Mouse (Mus musculus): ENCODE results near the gene Mef2c.

- TF ChIP-seq CTCF (IDR thresholded peaks at IDR 0.05; ENCODE audit: extremely low read depth, insufficient read depth, low read length) (no peak), POLR2A (IDR thresholded peaks at IDR 0.05; ENCODE audit: extremely low read depth, insufficient read depth, low read length) (no peak)
Measured at GRCm38 (mm10) chr13:83601741-83602140, 97.9 kb downstream of the Mef2c start.
